ENCODE assay signal across 8 mouse cellular contexts in the genomic region with DNA sequence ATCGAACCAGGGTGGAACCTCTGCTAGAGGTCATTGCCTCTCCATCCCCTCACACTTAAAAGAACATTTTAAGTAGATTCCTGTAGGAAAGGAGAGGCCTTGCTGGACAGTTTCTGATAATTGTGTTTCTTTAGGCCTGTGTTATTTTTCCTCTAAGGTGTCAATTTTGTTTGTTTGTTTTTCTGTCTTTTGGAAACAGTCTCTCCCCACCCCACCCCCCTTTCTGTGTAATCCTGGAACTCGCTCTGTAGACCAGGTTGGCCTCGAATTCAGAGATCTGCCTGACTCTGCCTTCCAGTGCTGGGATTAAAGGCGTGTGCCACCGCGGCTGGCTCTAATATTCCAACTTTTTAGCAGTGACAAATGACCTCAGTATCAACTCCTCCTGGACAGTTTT. TPM values are rescaled to one million over a fixed set of nuclear protein-coding genes. Genes with fewer than 3 reads are reported as not detected.
DNase-seq lines count a peak whose midpoint lies in the region; ATAC-seq and TF ChIP-seq lines count a peak whose summit lies in the region.

No protein-coding gene starts in this region.

- no peaks in the 10 kb centered on the region for H3K27me3 ChIP-seq in lung, embryonic 14.5 days (ENCODE audit: insufficient read depth, low read length)
- H3K27me3 ChIP-seq in embryonic facial prominence, embryonic 13.5 days, result no peaks in the 10 kb centered on the region
- no peaks in the 10 kb centered on the region for H3K27me3 ChIP-seq in intestine, embryonic 14.5 days (replicated peaks; ENCODE audit: control insufficient read depth, insufficient read depth, low read length)

- H3K9me3 ChIP-seq in lung, embryonic 14.5 days (ENCODE audit: low read depth, low read length), result no peaks in the 10 kb centered on the region
- no peaks in the 10 kb centered on the region for H3K9me3 ChIP-seq in embryonic facial prominence, embryonic 13.5 days
- no peaks in the 10 kb centered on the region for H3K9me3 ChIP-seq in intestine, embryonic 14.5 days (ENCODE audit: control insufficient read depth, low read length)

- no peak for DNase-seq in lung, embryonic 14.5 days
- DNase-seq in lung, adult 2 months, result no peak
- no peak for DNase-seq in intestine, embryonic 14.5 days (ENCODE audit: low spot score)
- peak; percentile 30 for DNase-seq in naive thymus-derived CD4-positive, alpha-beta T cell, adult 2 months (ENCODE audit: low read depth)
- DNase-seq in layer of hippocampus, postnatal 14 days (ENCODE audit: low spot score in 2 of 2), result no peak
- no peak for DNase-seq in embryo, embryonic 10 days (ENCODE audit: low spot score)
- no peak for DNase-seq in adrenal gland, postnatal 14 days

- peak overlapping the region; percentile 94 for H3K4me3 ChIP-seq in lung, embryonic 14.5 days (ENCODE audit: low read depth, low read length)
- no peak overlapping the region for H3K4me3 ChIP-seq in lung, adult 2 months (replicated peaks; ENCODE audit: extremely low read depth, low read depth, low read length)
- H3K4me3 ChIP-seq in embryonic facial prominence, embryonic 13.5 days, result peak overlapping the region; percentile 90
- H3K4me3 ChIP-seq in intestine, embryonic 14.5 days (ENCODE audit: low read depth, low read length), result peak overlapping the region; percentile 95

- no peaks in the 10 kb centered on the region for H3K36me3 ChIP-seq in lung, embryonic 14.5 days (ENCODE audit: insufficient read depth)
- peaks cover under 1% of the 10 kb centered on the region; the same call in 1 of the 2 replicates for H3K36me3 ChIP-seq in embryonic facial prominence, embryonic 13.5 days
- H3K36me3 ChIP-seq in intestine, embryonic 14.5 days (ENCODE audit: control insufficient read depth, insufficient read depth, low read length), result no peaks in the 10 kb centered on the region

- peak overlapping the region; percentile 70 for H3K9ac ChIP-seq in lung, embryonic 14.5 days
- peak overlapping the region; percentile 56 for H3K9ac ChIP-seq in embryonic facial prominence, embryonic 13.5 days
- H3K9ac ChIP-seq in intestine, embryonic 14.5 days (ENCODE audit: low read length), result peak overlapping the region; percentile 99

- H3K4me2 ChIP-seq in lung, embryonic 14.5 days, result peak overlapping the region; percentile 64
- H3K4me2 ChIP-seq in embryonic facial prominence, embryonic 13.5 days, result peak overlapping the region; percentile 60
- peak overlapping the region; percentile 59 for H3K4me2 ChIP-seq in intestine, embryonic 14.5 days (ENCODE audit: low read length)

- no peak for TF ChIP-seq CTCF in lung, embryonic 14.5 days (IDR thresholded peaks at IDR 0.05; ENCODE audit: low read depth)
- TF ChIP-seq CTCF in lung, adult 2 months (IDR thresholded peaks at IDR 0.05; ENCODE audit: insufficient read depth, low read length), result no peak

- 48% methylated on average over 6 of the region's 6 CpGs for WGBS in lung, embryonic 14.5 days
- WGBS in lung, adult 2 months, result 37% methylated on average over 6 of the region's 6 CpGs
- WGBS in embryonic facial prominence, embryonic 13.5 days, result 74% methylated on average over 6 of the region's 6 CpGs
- 57% methylated on average over 6 of the region's 6 CpGs for WGBS in intestine, embryonic 14.5 days

- H3K4me1 ChIP-seq in lung, embryonic 14.5 days (ENCODE audit: insufficient read depth), result no peaks in the 10 kb centered on the region
- H3K4me1 ChIP-seq in lung, adult 2 months (ENCODE audit: control insufficient read depth, insufficient read depth, low read length), result peaks cover 3% of the 10 kb centered on the region
- H3K4me1 ChIP-seq in embryonic facial prominence, embryonic 13.5 days, result peaks cover 17% of the 10 kb centered on the region
- H3K4me1 ChIP-seq in intestine, embryonic 14.5 days (replicated peaks; ENCODE audit: control insufficient read depth, insufficient read depth, low read length), result 0 out of 2 replicates have a peak, but pooled peaks cover 15% of the 10 kb centered on the region

- H3K27ac ChIP-seq in lung, embryonic 14.5 days (ENCODE audit: low read depth), result peak overlapping the region; percentile 91
- H3K27ac ChIP-seq in embryonic facial prominence, embryonic 13.5 days, result peak overlapping the region; percentile 94
- H3K27ac ChIP-seq in intestine, embryonic 14.5 days (ENCODE audit: low read depth), result peak overlapping the region; percentile 94

- no peak for ATAC-seq in lung, embryonic 14.5 days (ENCODE audit: insufficient read depth)
- no peak for ATAC-seq in embryonic facial prominence, embryonic 13.5 days (ENCODE audit: insufficient number of reproducible peaks, insufficient read depth, low FRiP score, low TSS enrichment, low read depth)
- no peak for ATAC-seq in intestine, embryonic 14.5 days (replicated peaks; ENCODE audit: low FRiP score, low TSS enrichment, low read depth)

- no peak for TF ChIP-seq POLR2A in lung, adult 2 months (IDR thresholded peaks at IDR 0.05; ENCODE audit: borderline replicate concordance, extremely low read depth, low read depth, low read length)

RNA-seq across cellular contexts. Expression of a gene that starts 0.8 kb away (rescaled TPM):
- 80.5 and 84.0 TPM in 2 replicates for polyA plus RNA-seq in lung, embryonic 14.5 days (2014; fragmentation: Nextera tagmentation; extraction: Ambion mirVana)
- polyA plus RNA-seq in lung, adult 2 months (2012; rRNA removed), result 11.4 and 17.4 TPM in 2 replicates
- polyA plus RNA-seq in embryonic facial prominence, embryonic 13.5 days (2015; fragmentation: Nextera tagmentation; extraction: Ambion mirVana), result 241 and 251 TPM in 2 replicates
- polyA plus RNA-seq in intestine, embryonic 14.5 days (2014; fragmentation: Nextera tagmentation; extraction: Ambion mirVana), result 54.3 and 61.2 TPM in 2 replicates
- total RNA-seq in layer of hippocampus, postnatal 14 days (2021), result 100 to 1,000 TPM; 101 TPM
- 94.6 and 102 TPM in 2 replicates for total RNA-seq in adrenal gland, postnatal 14 days (2021)

RNA-seq across cellular contexts. Expression of a gene that starts 23.8 kb away (rescaled TPM):
- polyA plus RNA-seq in lung, embryonic 14.5 days (2014; fragmentation: Nextera tagmentation; extraction: Ambion mirVana), result 10.4 and 12.5 TPM in 2 replicates
- polyA plus RNA-seq in lung, adult 2 months (2012; rRNA removed), result 28.8 and 36.1 TPM in 2 replicates
- polyA plus RNA-seq in embryonic facial prominence, embryonic 13.5 days (2015; fragmentation: Nextera tagmentation; extraction: Ambion mirVana), result 14.5 and 16.6 TPM in 2 replicates
- 2.7 and 4.3 TPM in 2 replicates for polyA plus RNA-seq in intestine, embryonic 14.5 days (2014; fragmentation: Nextera tagmentation; extraction: Ambion mirVana)
- 10 to 100 TPM in 1 of 2 experiments, 1 to 10 TPM in 1; 6.8 to 11.9 TPM for total RNA-seq in layer of hippocampus, postnatal 14 days (2021)
- total RNA-seq in adrenal gland, postnatal 14 days (2021), result 20.1 and 20.3 TPM in 2 replicates

RNA-seq across cellular contexts. Expression of a gene that starts 34.5 kb away (rescaled TPM):
- 44.5 and 47.9 TPM in 2 replicates for polyA plus RNA-seq in lung, embryonic 14.5 days (2014; fragmentation: Nextera tagmentation; extraction: Ambion mirVana)
- 159 and 160 TPM in 2 replicates for polyA plus RNA-seq in lung, adult 2 months (2012; rRNA removed)
- polyA plus RNA-seq in embryonic facial prominence, embryonic 13.5 days (2015; fragmentation: Nextera tagmentation; extraction: Ambion mirVana), result 29.6 and 32.3 TPM in 2 replicates
- 40.4 and 44.1 TPM in 2 replicates for polyA plus RNA-seq in intestine, embryonic 14.5 days (2014; fragmentation: Nextera tagmentation; extraction: Ambion mirVana)
- total RNA-seq in layer of hippocampus, postnatal 14 days (2021), result 10 to 100 TPM; 76.1 to 83.5 TPM
- total RNA-seq in adrenal gland, postnatal 14 days (2021), result 165 and 175 TPM in 2 replicates

RNA-seq across cellular contexts. Expression of a gene that starts 36.5 kb away (rescaled TPM):
- 51.4 and 55.4 TPM in 2 replicates for polyA plus RNA-seq in lung, embryonic 14.5 days (2014; fragmentation: Nextera tagmentation; extraction: Ambion mirVana)
- 81.5 and 113 TPM in 2 replicates for polyA plus RNA-seq in lung, adult 2 months (2012; rRNA removed)
- 17.9 and 18.6 TPM in 2 replicates for polyA plus RNA-seq in embryonic facial prominence, embryonic 13.5 days (2015; fragmentation: Nextera tagmentation; extraction: Ambion mirVana)
- polyA plus RNA-seq in intestine, embryonic 14.5 days (2014; fragmentation: Nextera tagmentation; extraction: Ambion mirVana), result 20.8 and 23.9 TPM in 2 replicates
- total RNA-seq in layer of hippocampus, postnatal 14 days (2021), result 1 to 10 TPM; 6.4 to 9.6 TPM
- total RNA-seq in adrenal gland, postnatal 14 days (2021), result 21.1 and 32.7 TPM in 2 replicates

RNA-seq across cellular contexts. Expression of a gene that starts 46.2 kb away (rescaled TPM):
- 5.3 and 6.4 TPM in 2 replicates for polyA plus RNA-seq in lung, embryonic 14.5 days (2014; fragmentation: Nextera tagmentation; extraction: Ambion mirVana)
- 26.1 and 29.3 TPM in 2 replicates for polyA plus RNA-seq in lung, adult 2 months (2012; rRNA removed)
- 7.0 and 7.8 TPM in 2 replicates for polyA plus RNA-seq in embryonic facial prominence, embryonic 13.5 days (2015; fragmentation: Nextera tagmentation; extraction: Ambion mirVana)
- polyA plus RNA-seq in intestine, embryonic 14.5 days (2014; fragmentation: Nextera tagmentation; extraction: Ambion mirVana), result 6.7 and 7.9 TPM in 2 replicates
- 10 to 100 TPM; 10.1 to 10.9 TPM for total RNA-seq in layer of hippocampus, postnatal 14 days (2021)
- total RNA-seq in adrenal gland, postnatal 14 days (2021), result 2.6 and 3.9 TPM in 2 replicates
